Mouse (Mus musculus): ENCODE measurements around the gene Mef2c.

The Mef2c gene

DNA sequence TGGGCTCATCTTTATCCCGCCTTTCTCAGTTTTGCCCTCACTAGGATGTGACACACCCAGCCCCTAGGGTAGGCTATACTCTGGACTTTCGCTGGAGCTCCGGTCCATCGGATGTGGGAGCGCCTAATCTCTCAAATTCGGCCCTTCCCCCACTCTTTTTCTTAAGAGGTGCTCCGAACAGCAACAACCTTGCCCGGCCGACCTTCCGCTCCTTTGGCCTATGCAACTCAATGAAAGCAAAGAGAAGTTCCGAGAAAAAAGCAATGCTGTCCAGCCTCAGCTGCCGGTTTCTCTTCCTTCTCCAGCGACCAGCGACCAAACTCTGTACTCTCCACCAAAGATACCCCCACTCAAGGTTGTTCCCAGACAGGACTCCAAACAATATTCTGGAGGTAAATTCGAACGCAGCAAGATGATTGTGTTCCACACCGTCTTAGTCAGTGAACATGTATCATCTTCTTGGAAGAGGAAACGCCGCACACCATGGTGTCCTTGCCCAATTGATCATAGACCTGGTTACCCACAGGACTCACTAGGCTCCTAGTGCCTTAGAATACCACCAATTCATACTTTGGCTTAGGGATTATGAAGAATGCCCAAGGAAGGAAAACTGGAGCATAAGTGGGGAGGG is 209.9 kb downstream of the Mef2c start:
- peak; percentile 45 for DNase-seq

DNA sequence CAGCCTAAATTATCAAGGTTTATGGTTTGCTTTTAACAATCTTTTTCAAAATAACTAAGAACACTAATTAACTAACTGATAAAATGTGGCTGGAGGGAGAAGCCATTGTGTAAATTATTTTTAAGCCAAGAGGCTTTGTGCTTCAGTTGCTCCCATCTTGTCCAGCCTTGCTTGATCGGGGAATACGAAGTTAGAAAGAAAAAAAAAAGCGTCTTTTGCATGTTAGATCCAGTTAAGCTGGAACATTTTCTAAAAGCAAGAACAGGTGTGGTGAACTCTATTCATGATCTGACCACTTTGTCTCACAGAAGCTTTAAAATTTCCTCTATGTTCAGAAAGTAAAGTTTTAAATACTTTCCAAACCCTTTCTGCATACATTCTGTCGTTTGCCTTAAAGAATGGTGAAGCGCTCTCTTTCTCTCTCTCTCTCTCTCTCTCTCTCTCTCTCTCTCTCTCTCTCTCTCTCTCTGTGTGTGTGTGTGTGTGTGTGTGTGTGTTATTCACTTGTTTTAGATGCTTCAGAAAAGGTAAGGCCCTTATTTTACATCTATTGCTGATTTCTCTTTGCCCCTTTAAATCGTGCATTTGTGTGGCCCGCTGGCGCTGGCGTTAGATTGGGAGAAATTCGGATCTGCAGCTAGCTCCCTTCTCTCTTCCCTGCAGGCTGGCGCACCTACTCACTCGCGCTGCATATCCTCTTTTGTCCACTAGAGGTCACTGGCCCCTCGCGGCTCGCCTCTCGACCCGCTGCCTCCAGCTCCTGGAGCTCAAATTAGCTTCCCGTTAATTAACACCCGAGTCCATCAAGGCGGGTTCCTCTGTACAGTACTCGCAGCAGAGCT is 210.9 kb downstream of the Mef2c start:
- DNase-seq, result peak; percentile 97

DNA sequence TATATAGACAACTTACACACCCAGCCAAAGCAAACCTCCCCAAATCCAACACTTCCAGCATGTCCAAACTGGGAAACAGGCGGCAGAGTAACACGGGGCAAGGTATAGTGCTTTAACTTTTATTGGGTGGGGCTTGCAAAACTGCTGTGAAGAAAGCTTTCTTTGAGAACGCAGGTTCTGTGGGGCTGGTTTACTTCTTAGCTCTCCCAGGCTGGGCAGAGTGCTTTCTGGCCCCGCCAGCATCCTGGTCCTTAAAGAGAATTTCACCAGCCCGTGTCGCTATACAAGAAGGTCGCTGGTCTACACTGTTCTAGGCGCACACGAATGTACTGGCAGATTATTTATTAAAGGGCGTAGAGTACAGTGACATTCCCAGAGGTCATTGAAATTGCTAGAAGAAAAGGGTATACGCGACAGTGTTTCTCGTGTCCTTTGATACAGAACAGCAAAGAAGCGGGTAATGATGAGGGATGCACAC is 211.5 kb downstream of the Mef2c start:
- no peak for DNase-seq

DNA sequence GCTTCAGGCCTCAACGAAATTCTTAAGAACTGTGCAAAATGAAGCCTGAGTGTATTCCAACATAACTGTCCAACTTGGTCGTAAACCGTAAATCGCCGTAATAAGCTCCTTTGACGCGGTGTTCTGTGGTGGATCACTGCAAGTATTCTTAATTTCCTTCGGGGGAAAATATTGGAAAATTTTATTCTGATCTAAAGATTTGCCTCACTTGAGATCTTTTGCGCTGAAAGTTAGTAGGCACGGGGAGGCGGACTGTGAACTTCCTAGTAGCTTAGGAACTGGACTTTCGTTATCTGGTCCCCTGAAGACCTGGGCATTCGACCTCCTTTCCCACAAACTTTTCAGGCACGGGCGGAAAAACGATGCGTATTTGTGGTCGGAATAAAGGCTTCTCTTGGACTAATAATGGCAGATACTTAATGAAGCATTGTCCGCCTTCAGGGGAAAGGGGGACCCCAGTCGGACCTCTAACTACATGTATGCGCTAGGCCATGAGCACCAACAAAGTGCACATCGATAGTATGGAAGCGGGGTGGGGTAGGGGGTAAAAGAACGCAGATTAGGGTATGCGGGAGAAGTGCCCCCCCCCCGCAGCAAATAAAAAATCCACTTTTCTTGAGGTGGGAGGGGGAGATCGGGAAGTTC is 212.3 kb downstream of the Mef2c start:
- DNase-seq, result no peak
